Comparison of ENCODE assay signal across 8 mouse cellular contexts in genomic region chr6:18513611-18514473, GRCm38 (mm10). TPM values are rescaled to one million over a fixed set of nuclear protein-coding genes. Genes with fewer than 3 reads are reported as not detected.
DNase-seq lines count a peak whose midpoint lies in the region; ATAC-seq and TF ChIP-seq lines count a peak whose summit lies in the region.

No protein-coding gene starts in this region.

- no peaks in the 10 kb centered on the region for H3K36me3 ChIP-seq in intestine, postnatal 0 days (ENCODE audit: control insufficient read depth, insufficient read depth)
- H3K36me3 ChIP-seq in liver, embryonic 14.5 days (replicated peaks; ENCODE audit: control insufficient read depth, insufficient read depth, low read depth): no peaks in the 10 kb centered on the region

- TF ChIP-seq CTCF in intestine, postnatal 0 days (IDR thresholded peaks at IDR 0.05; ENCODE audit: low read depth): no peak
- TF ChIP-seq CTCF in liver, embryonic 14.5 days (IDR thresholded peaks at IDR 0.05; ENCODE audit: low read depth): no peak

- no peak overlapping the region for H3K27ac ChIP-seq in intestine, postnatal 0 days (ENCODE audit: low read depth, low read length)
- no peak overlapping the region for H3K27ac ChIP-seq in liver, embryonic 14.5 days

- peak overlapping the region; percentile 72 for H3K4me3 ChIP-seq in intestine, postnatal 0 days (ENCODE audit: low read depth, low read length)
- peak overlapping the region; percentile 35 to 46 for H3K4me3 ChIP-seq in liver, embryonic 14.5 days (ENCODE audit: insufficient read depth in 1 of 2, low read depth in 2 of 2, low read length in 2 of 2)

- H3K9ac ChIP-seq in intestine, postnatal 0 days (ENCODE audit: low read depth, low read length): peak overlapping the region; percentile 62
- no peak overlapping the region for H3K9ac ChIP-seq in liver, embryonic 14.5 days (replicated peaks)

- peak; percentile 15 for ATAC-seq in frontal cortex, adult (ENCODE audit: low TSS enrichment)
- peak; percentile 32 for ATAC-seq in intestine, postnatal 0 days
- ATAC-seq in liver, embryonic 14.5 days (ENCODE audit: insufficient read depth): 0 out of 2 replicates have a peak, but pooled peaks have one; percentile 5
- no peak for ATAC-seq in CD4-positive, CD25-positive, alpha-beta regulatory T cell, adult 4 months

- peak overlapping the region; percentile 94 for H3K4me2 ChIP-seq in intestine, postnatal 0 days (replicated peaks; ENCODE audit: low read depth)
- H3K4me2 ChIP-seq in liver, embryonic 14.5 days (ENCODE audit: low read depth): peak overlapping the region; percentile 59

- no peaks in the 10 kb centered on the region for H3K9me3 ChIP-seq in intestine, postnatal 0 days (ENCODE audit: control insufficient read depth)
- H3K9me3 ChIP-seq in liver, embryonic 14.5 days (ENCODE audit: control insufficient read depth, low read length): no peaks in the 10 kb centered on the region

- WGBS in intestine, postnatal 0 days: 2% methylated on average over 28 of the region's 28 CpGs
- 3% methylated on average over 28 of the region's 28 CpGs for WGBS in liver, embryonic 14.5 days (ENCODE audit: insufficient replicate concordance)

- peak; percentile 4 for DNase-seq in ovary, postnatal 36 days (ENCODE audit: low spot score)
- no peak for DNase-seq in ovary, postnatal 10 days (ENCODE audit: low spot score)
- peak; percentile 23 for DNase-seq in cerebellum, adult 8-10 months
- no peak for DNase-seq in liver, embryonic 14.5 days (ENCODE audit: low read depth in 3 of 3, low spot score in 3 of 3)
- DNase-seq in right cerebral cortex, adult 18-20 months: peak; percentile 43

- no peak for TF ChIP-seq EP300 in liver, embryonic 14.5 days (IDR thresholded peaks at IDR 0.05; ENCODE audit: low read depth)

- H3K27me3 ChIP-seq in intestine, postnatal 0 days (replicated peaks; ENCODE audit: control insufficient read depth, insufficient read depth, low read length): 0 out of 2 replicates have a peak, but pooled peaks cover 2% of the 10 kb centered on the region
- peaks cover 36% of the 10 kb centered on the region for H3K27me3 ChIP-seq in liver, embryonic 14.5 days (ENCODE audit: control insufficient read depth, insufficient read depth, low read length)

- no peaks in the 10 kb centered on the region for H3K4me1 ChIP-seq in intestine, postnatal 0 days (replicated peaks; ENCODE audit: control insufficient read depth, insufficient read depth, low read length)
- no peaks in the 10 kb centered on the region for H3K4me1 ChIP-seq in liver, embryonic 14.5 days (replicated peaks; ENCODE audit: control insufficient read depth in 2 of 2, insufficient read depth in 2 of 2, low read length in 1 of 2)

RNA-seq across cellular contexts. Expression of gene Cttnbp2, which starts 0.8 kb away (rescaled TPM):
- polyA plus RNA-seq in intestine, postnatal 0 days (2015; fragmentation: Nextera tagmentation; extraction: Ambion mirVana): 6.3 and 10.1 TPM in 2 replicates
- polyA plus RNA-seq in liver, embryonic 14.5 days (2012; rRNA removed): 0.30 and 0.38 TPM in 2 replicates
- polyA plus RNA-seq in liver, embryonic 14.5 days (2014; fragmentation: Nextera tagmentation; extraction: Ambion mirVana): 0.54 and 1.6 TPM in 2 replicates
- under 1 TPM; 0.40 to 0.56 TPM for polyA plus RNA-seq in CD4-positive, CD25-positive, alpha-beta regulatory T cell, adult 4 months (2017; shearing (Covaris generic))

Comparison
In these comparisons a context has a peak if more than half of its experiments do, and no peak if none do; other contexts are left out.
1. DNase-seq: peak in ovary, postnatal 36 days (single experiment), cerebellum, adult 8-10 months (single experiment) and right cerebral cortex, adult 18-20 months (single experiment); none in ovary, postnatal 10 days (single experiment) and liver, embryonic 14.5 days (0 of 3).